Mouse (Mus musculus) cerebellum, postnatal 36 days (tissue): ENCODE results near the gene Cpne4.

ENCODE experiments used
- DNase-seq, 2 experiments: peaks; one replicate each; pipeline ENCODE4 v3.0.0; 2021 to 2022; ENCODE audit warnings: mixed read lengths in 2 of 2

The Cpne4 gene

DNA sequence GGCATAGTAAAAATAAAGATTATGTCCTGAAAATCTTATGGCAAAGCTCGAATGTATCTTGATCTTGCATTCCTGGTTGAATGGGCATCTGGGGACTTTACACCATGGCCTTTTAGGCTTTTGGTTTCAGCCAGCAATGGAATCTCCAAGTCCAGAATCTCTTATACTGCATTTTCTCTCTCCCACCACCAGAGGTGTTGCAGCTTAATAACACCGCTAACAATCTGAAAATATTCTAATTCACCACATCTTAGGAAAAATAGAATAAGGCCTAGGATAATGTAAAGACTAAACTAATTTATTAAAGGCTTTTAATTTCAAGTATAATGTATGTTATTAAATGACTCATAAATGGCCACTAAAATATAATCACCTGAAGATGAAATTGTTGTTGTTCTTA lies 503.2 kb downstream of the Cpne4 start:
- no peak for DNase-seq

DNA sequence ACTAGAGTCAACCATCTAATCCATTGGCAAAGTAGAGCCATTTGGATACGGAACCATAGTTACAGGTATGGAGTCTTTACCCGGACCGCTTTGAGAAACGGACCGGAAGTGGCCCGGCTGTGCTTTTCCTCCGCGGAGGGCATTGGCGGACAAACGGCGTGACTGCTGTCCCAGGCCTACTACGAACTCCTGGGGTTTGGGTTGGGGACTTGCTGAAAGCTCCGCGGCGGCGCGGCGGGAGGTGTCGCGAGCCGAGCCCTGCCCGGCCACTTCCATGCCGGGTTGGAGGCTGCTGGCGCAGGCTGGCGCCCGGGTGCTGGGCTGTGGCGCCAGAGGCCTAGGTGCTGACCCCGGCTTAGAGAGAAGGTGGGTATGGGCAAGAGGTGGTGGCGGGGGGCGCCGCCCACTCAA lies 506.1 kb downstream of the Cpne4 start, which contains the start of gene Mrpl3:
Gene Mrpl3, plus strand, starts transcription at position 93 of the 411 bp plus-strand sequence.
- DNase-seq: peak; percentile 83 to 93

DNA sequence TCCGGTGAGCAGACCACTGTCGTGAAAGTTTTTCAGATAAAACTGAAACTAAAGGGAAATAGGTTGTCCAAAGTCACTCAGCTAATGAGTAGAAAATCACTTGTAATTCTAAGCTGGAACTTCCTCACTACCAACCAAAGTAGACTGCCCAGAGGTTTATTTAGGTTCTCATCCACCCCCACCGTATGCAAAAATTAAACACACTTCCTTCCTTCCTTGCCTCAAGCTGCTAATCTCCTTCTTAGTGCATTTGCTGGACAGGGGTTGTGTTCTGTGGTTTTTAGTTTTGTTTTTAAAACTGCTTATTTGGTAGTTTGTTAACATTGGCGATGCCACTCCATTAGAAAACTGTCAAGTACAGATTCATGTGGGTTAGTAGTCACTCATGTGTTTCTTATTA lies 506.7 kb downstream of the Cpne4 start:
- DNase-seq: no peak

DNA sequence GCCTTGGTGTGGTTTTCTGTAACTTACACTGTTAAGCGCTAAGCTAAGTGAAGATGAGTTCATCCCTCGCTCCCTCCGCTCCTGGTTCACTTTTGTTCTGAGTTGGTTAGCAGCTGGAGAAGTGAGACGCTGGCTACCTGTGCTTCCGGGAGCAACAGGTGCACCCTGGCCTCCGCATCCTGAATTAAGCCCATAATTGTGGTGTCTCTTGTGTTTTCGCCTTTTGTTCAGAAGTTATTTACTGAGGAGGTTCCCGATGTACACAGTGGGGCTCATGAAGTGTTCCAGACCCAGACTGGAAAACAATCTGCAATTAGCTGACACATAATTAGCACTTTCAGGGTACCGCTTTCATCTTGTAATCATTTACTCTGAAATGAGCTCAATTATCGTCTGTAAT lies 522.0 kb downstream of the Cpne4 start:
- DNase-seq: no peak

- DNase-seq: no peak
Measured at GRCm38 (mm10) chr9:105072991-105073748, 526.1 kb downstream of the Cpne4 start.

DNA sequence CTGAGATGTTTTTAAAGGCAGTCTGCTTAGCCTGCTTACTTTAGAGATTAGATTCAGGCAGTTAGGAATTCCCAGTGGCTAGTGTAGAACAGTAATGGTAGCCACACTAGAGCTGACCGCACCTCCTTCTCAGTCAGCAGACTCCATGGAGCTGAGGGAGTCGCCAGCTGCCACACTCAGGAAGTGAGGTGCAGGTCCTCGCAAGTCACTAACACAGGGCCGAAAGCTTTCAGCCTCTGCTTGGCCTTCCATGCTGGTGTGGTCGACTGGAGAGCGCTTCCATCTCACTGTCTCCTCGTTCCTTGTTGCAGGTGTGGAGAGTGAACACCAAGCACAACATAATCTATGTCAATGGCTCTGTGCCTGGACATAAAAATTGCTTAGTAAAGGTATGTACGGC lies 527.8 kb downstream of the Cpne4 start:
- DNase-seq: no peak

DNA sequence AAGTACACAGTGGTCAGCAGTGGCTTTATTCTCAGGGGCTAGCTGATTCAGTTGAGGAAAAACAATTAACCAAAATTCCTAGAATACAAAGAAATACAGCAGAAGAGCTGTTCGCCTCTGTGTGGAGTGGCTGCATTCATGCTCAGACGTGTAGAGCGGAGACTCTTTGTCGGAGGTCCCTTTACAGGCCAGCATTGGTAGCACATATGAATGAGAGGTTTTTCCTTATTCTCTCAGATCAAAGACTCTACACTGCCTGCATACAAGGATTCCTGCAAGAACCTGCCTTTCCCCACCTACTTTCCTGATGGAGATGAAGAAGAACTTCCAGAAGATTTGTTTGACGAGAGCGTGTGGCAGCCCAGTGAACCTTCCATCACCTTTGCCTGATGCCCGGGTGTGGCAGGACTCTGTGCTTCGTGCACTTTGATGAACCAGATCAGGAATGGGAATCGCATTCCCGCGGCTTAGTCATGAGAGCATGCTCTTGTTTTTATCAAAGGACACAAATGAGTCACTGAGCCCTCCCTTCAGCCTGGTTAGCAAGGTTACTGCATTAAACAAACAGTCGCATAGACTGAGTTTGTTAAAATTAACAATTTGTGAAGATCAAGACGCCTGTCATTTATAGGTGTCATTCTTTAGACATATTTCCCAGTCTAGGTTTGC lies 529.8 kb downstream of the Cpne4 start:
- DNase-seq: no peak

GRCm38 (mm10) chr9:105078460-105078859 lies 531.4 kb downstream of the Cpne4 start:
- DNase-seq: no peak

GRCm38 (mm10) chr9:105080246-105080645 lies 533.2 kb downstream of the Cpne4 start:
- DNase-seq: no peak
